Mouse (Mus musculus): ENCODE data around the gene Itgae.

DNA sequence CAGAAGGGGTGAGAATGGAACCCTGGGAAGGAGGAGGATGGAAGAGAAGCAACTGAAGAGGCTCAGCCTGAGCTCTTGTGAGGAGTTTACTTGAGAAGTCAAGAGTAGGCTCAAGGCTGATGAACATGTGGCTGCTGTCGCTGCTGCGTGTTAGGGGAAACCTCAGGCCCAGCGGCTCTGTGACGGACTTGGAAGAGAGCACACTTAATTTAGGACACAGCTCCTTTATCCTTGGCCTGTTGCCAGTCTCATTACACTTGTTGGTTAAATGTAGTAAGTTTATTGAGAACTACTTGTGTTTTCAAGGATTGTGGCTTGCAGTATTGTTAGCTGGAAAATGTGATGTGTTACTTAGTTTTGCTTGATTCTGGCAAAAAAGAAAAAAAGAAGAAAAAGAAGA, 13.7 kb upstream of the Itgae start:
- no peak for TF ChIP-seq CTCF (IDR thresholded peaks at IDR 0.05; ENCODE audit: low read depth, low read length)
- TF ChIP-seq POLR2A (IDR thresholded peaks at IDR 0.05; ENCODE audit: borderline replicate concordance, low read depth, low read length): no peak
